17 mouse cellular contexts compared by ENCODE assay signal in the genomic region with DNA sequence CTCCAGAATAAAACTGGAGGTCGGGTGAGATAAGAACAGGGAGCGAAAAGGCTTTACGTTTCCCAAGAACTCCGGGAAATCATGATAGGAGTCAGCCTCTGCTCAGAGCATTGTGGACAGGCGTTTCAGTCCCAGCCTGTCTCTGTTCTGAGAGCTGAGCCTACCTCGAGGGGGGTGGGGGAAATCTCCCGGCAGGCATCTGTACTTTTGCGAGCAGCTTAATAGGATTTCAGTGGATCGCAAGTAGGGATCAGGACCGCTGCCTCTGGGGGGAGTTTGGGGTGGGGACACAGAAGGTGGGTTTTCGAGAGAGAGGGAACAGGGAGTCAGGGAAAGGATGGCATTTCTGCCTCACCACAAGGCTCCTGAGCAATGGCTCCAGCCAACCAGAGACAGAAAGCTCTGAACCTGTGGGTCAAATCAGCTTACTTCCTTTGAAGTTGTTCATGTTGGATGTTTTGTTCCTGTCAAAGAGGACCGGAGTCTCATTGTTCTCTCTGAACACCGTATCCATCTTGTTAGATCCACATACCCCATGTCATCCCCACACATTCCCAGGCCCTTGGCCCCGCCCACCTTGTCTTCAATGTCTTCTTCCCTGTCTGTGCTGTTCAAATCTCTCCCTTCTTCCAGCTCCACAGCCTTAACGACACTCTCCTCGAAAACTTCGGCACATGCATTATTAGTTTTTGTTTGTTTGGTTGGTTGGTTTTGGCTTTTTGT.
A peak's percentile ranks its signal among the peaks of the same experiment; 100 is the strongest.
DNase-seq lines count a peak whose midpoint lies in the region; ATAC-seq and TF ChIP-seq lines count a peak whose summit lies in the region.
"Had no signal": no experiment of that assay in that cellular context is flagged by ENCODE, and none has a peak within 500 bp of the region (broad histone marks: within the 10 kb centered on the region; RNA-seq: fewer than 3 reads in every experiment).

No protein-coding gene starts in this region.

- no peak for DNase-seq in heart, adult 2 months
- peak; percentile 18 for DNase-seq in embryonic facial prominence, embryonic 10.5 days (ENCODE audit: low spot score)
- DNase-seq in right cerebral cortex, adult 18-20 months = no peak
- no peak for DNase-seq in gastrocnemius, adult 8-10 months (ENCODE audit: low spot score in 2 of 2)
- DNase-seq in left cerebral cortex, postnatal 36 days (ENCODE audit: low spot score in 2 of 2) = no peak
- DNase-seq: adrenal gland, postnatal 25 days; cerebellum, adult 18-20 months; gastrocnemius, postnatal 36 days; thymus, postnatal 25 days had no signal

- peak overlapping the region; percentile 47; the same call in 1 of the 2 replicates for H3K9ac ChIP-seq in heart, embryonic 13.5 days
- no peak overlapping the region for H3K9ac ChIP-seq in heart, adult 2 months (ENCODE audit: low read depth, low read length)
- no peak overlapping the region; the same call in 1 of the 2 replicates for H3K9ac ChIP-seq in limb, embryonic 12.5 days (replicated peaks)
- no peak overlapping the region for H3K9ac ChIP-seq in neural tube, embryonic 14.5 days (replicated peaks; ENCODE audit: low read depth, low read length)
- H3K9ac ChIP-seq: liver, embryonic 15.5 days had no signal

- no peak for ATAC-seq in heart, embryonic 13.5 days (ENCODE audit: extremely low read depth, insufficient number of reproducible peaks, low FRiP score, low TSS enrichment)
- no peak for ATAC-seq in limb, embryonic 12.5 days (ENCODE audit: insufficient number of reproducible peaks, insufficient read depth, low FRiP score, low TSS enrichment, low read depth)
- ATAC-seq in neural tube, embryonic 14.5 days (ENCODE audit: low read depth) = no peak
- ATAC-seq: Patski had no signal

- no peaks in the 10 kb centered on the region for H3K9me3 ChIP-seq in heart, embryonic 13.5 days
- H3K9me3 ChIP-seq in embryonic facial prominence, embryonic 10.5 days = no peaks in the 10 kb centered on the region
- H3K9me3 ChIP-seq in limb, embryonic 12.5 days = no peaks in the 10 kb centered on the region
- H3K9me3 ChIP-seq in neural tube, embryonic 14.5 days (ENCODE audit: control insufficient read depth, low read length) = no peaks in the 10 kb centered on the region
- H3K9me3 ChIP-seq: liver, embryonic 15.5 days had no signal

- TF ChIP-seq EP300 in heart, adult 2 months (IDR thresholded peaks at IDR 0.05; ENCODE audit: insufficient read depth, low read depth, low read length) = no peak

- H3K4me3 ChIP-seq in heart, embryonic 13.5 days = peak overlapping the region; percentile 14; the same call in 1 of the 2 replicates
- H3K4me3 ChIP-seq in heart, adult 2 months = no peak overlapping the region
- peak overlapping the region; percentile 11; the same call in 1 of the 2 replicates for H3K4me3 ChIP-seq in embryonic facial prominence, embryonic 10.5 days
- no peak overlapping the region for H3K4me3 ChIP-seq in limb, embryonic 12.5 days (replicated peaks)
- H3K4me3 ChIP-seq in neural tube, embryonic 14.5 days (ENCODE audit: low read depth, low read length) = no peak overlapping the region
- H3K4me3 ChIP-seq: erythroblast, embryonic 14.5 days; left cerebral cortex, adult 2 months; liver, embryonic 15.5 days had no signal

- H3K4me1 ChIP-seq in heart, embryonic 13.5 days = peaks cover 13% of the 10 kb centered on the region
- H3K4me1 ChIP-seq in heart, adult 2 months (ENCODE audit: control insufficient read depth, insufficient read depth, low read length) = no peaks in the 10 kb centered on the region
- H3K4me1 ChIP-seq in embryonic facial prominence, embryonic 10.5 days = peaks cover 19% of the 10 kb centered on the region
- peaks cover 6% of the 10 kb centered on the region; the same call in 1 of the 2 replicates for H3K4me1 ChIP-seq in limb, embryonic 12.5 days (replicated peaks)
- H3K4me1 ChIP-seq in neural tube, embryonic 14.5 days (ENCODE audit: control insufficient read depth, insufficient read depth, low read length) = no peaks in the 10 kb centered on the region
- H3K4me1 ChIP-seq: liver, embryonic 15.5 days had no signal

- no peak for TF ChIP-seq POLR2A in heart, adult 2 months (IDR thresholded peaks at IDR 0.05; ENCODE audit: insufficient read depth, low read depth, low read length)

- intact Hi-C loops in heart, adult 2 months (cut with DNase I) = no loop called here
- intact Hi-C loops in left cerebral cortex, postnatal 36 days (cut with DNase I) = no loop called here

- no peaks in the 10 kb centered on the region for H3K36me3 ChIP-seq in heart, embryonic 13.5 days
- H3K36me3 ChIP-seq in heart, adult 2 months (ENCODE audit: control insufficient read depth, insufficient read depth, low read length) = no peaks in the 10 kb centered on the region
- no peaks in the 10 kb centered on the region for H3K36me3 ChIP-seq in embryonic facial prominence, embryonic 10.5 days (replicated peaks)
- H3K36me3 ChIP-seq in limb, embryonic 12.5 days = no peaks in the 10 kb centered on the region
- no peaks in the 10 kb centered on the region for H3K36me3 ChIP-seq in neural tube, embryonic 14.5 days (ENCODE audit: control insufficient read depth, insufficient read depth, low read length)
- H3K36me3 ChIP-seq: liver, embryonic 15.5 days had no signal

- no peak overlapping the region for H3K27ac ChIP-seq in heart, embryonic 13.5 days (replicated peaks)
- no peak overlapping the region for H3K27ac ChIP-seq in heart, adult 2 months
- H3K27ac ChIP-seq in embryonic facial prominence, embryonic 10.5 days (replicated peaks) = no peak overlapping the region; the same call in 1 of the 2 replicates
- no peak overlapping the region for H3K27ac ChIP-seq in limb, embryonic 12.5 days
- H3K27ac ChIP-seq in neural tube, embryonic 14.5 days (ENCODE audit: low read depth, low read length) = no peak overlapping the region
- H3K27ac ChIP-seq: kidney, postnatal 0 days; left cerebral cortex, adult 2 months; liver, embryonic 15.5 days had no signal

- H3K27me3 ChIP-seq in heart, embryonic 13.5 days (replicated peaks) = peaks cover 45% of the 10 kb centered on the region
- no peaks in the 10 kb centered on the region for H3K27me3 ChIP-seq in heart, adult 2 months (ENCODE audit: control insufficient read depth, insufficient read depth, low read length)
- peaks cover 50% of the 10 kb centered on the region for H3K27me3 ChIP-seq in embryonic facial prominence, embryonic 10.5 days (replicated peaks; ENCODE audit: low read depth, poor library complexity, severe bottlenecking)
- H3K27me3 ChIP-seq in limb, embryonic 12.5 days = peaks cover 34% of the 10 kb centered on the region
- H3K27me3 ChIP-seq in neural tube, embryonic 14.5 days (ENCODE audit: control insufficient read depth, insufficient read depth, low read length) = no peaks in the 10 kb centered on the region

- 21% methylated on average over 17 of the region's 17 CpGs for WGBS in heart, embryonic 13.5 days
- 23% methylated on average over 17 of the region's 17 CpGs for WGBS in heart, adult 2 months
- WGBS in embryonic facial prominence, embryonic 10.5 days = 24% methylated on average over 17 of the region's 17 CpGs
- 29% methylated on average over 17 of the region's 17 CpGs for WGBS in limb, embryonic 12.5 days
- WGBS in neural tube, embryonic 14.5 days = 22% methylated on average over 17 of the region's 17 CpGs

- no peaks in the 10 kb centered on the region for H3K79me2 ChIP-seq in heart, adult 2 months (replicated peaks; ENCODE audit: control insufficient read depth, insufficient read depth, low read length)

- TF ChIP-seq CTCF in heart, adult 2 months (IDR thresholded peaks at IDR 0.05) = no peak

- H3K4me2 ChIP-seq in heart, embryonic 13.5 days = peak overlapping the region; percentile 48
- H3K4me2 ChIP-seq in limb, embryonic 12.5 days = peak overlapping the region; percentile 37
- peak overlapping the region; percentile 12; the same call in 1 of the 2 replicates for H3K4me2 ChIP-seq in neural tube, embryonic 14.5 days (ENCODE audit: low read depth, low read length)
- H3K4me2 ChIP-seq: liver, embryonic 15.5 days had no signal

Comparison
In these comparisons a context has a peak if more than half of its experiments do, and no peak if none do; other contexts are left out.
1. H3K4me3 ChIP-seq: peak in heart, embryonic 13.5 days (single experiment) and embryonic facial prominence, embryonic 10.5 days (single experiment); none in heart, adult 2 months (single experiment), limb, embryonic 12.5 days (single experiment) and neural tube, embryonic 14.5 days (single experiment).
2. Peak in every context shown above with its lines, with median percentiles within 50 percentile points of each other: H3K4me2 ChIP-seq.